Mouse (Mus musculus): ENCODE data around the gene Lysmd4. TPM values are rescaled to one million over a fixed set of nuclear protein-coding genes. Genes with fewer than 3 reads are reported as not detected.

Gene Lysmd4
- polyA plus RNA-seq, 1 experiment from 2014 or later, result 28.5 TPM

DNA sequence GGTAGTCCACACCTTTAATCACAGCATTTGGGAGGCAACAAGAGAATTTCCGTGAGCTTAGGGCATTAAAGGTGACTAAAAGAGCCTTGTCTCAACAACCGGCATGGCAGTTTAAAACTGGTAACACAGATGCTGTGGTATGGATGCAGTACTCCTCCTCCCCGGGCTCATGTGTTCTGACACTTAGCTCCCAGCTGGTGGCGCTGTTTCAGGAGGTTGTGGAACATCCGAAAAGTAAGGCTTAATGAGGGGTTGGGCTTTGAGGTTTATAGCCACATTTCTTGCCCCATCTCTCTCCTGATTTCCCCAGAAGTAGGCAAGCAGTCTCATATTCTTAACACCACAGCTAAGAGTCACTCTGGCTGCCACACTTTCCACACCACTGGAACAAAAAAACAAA lies 133.5 kb downstream of the Lysmd4 start:
- no peak for ATAC-seq
- no peaks in the 10 kb centered on the region for H3K27me3 ChIP-seq
- H3K9ac ChIP-seq (replicated peaks), result no peak overlapping the region
- H3K36me3 ChIP-seq, result peaks cover 6% of the 10 kb centered on the region; the same call in 1 of the 2 replicates
- no peak overlapping the region for H3K27ac ChIP-seq
- no peak overlapping the region for H3K4me2 ChIP-seq (replicated peaks)
- WGBS, result 95% methylated on average over 5 of the region's 5 CpGs
- peaks cover 6% of the 10 kb centered on the region; the same call in 1 of the 2 replicates for H3K9me3 ChIP-seq
- H3K4me3 ChIP-seq (replicated peaks), result no peak overlapping the region
- H3K4me1 ChIP-seq (replicated peaks), result no peaks in the 10 kb centered on the region

Other genes starting within 250 kb of the Lysmd4 start
- gene Mef2a, start 150.3 kb downstream of the Lysmd4 start, polyA plus RNA-seq (2015; fragmentation: Nextera tagmentation; extraction: Ambion mirVana), result 30.2 and 34.0 TPM in 2 replicates

Data from midbrain, embryonic 13.5 days (tissue).